Mouse (Mus musculus): ENCODE results near the gene Atp6v1g2. TPM values are rescaled to one million over a fixed set of nuclear protein-coding genes. Genes with fewer than 3 reads are reported as not detected.
A peak's percentile ranks its signal among the peaks of the same experiment; 100 is the strongest.

The Atp6v1g2 gene
- total RNA-seq, 2 experiments from 2014 or later, result 4.7 to 5.3 TPM

GRCm38 (mm10) chr17:35252619-35253292, 19.3 kb downstream of the Atp6v1g2 start:
- no peak for DNase-seq (ENCODE audit: low spot score in 2 of 2)

GRCm38 (mm10) chr17:35253293-35254093, 20.0 kb downstream of the Atp6v1g2 start:
- no peak for DNase-seq (ENCODE audit: low spot score in 2 of 2)

- DNase-seq (ENCODE audit: low spot score in 2 of 2), result peak in 1 of 2 experiments; percentile 71
These were observed 21.0 kb downstream of the Atp6v1g2 start for GRCm38 (mm10) chr17:35254241-35255098.

GRCm38 (mm10) chr17:35255301-35255700, 21.8 kb downstream of the Atp6v1g2 start:
- no peak for DNase-seq (ENCODE audit: low spot score in 2 of 2)

GRCm38 (mm10) chr17:35255704-35256103, 22.2 kb downstream of the Atp6v1g2 start:
- DNase-seq (ENCODE audit: low spot score in 2 of 2), result no peak

GRCm38 (mm10) chr17:35257378-35257777, 23.9 kb downstream of the Atp6v1g2 start:
- DNase-seq (ENCODE audit: low spot score in 2 of 2), result no peak

- peak; percentile 96 to 98 for DNase-seq (ENCODE audit: low spot score in 2 of 2)
These were observed 24.5 kb downstream of the Atp6v1g2 start for GRCm38 (mm10) chr17:35257824-35258491.

GRCm38 (mm10) chr17:35258492-35259478, 25.3 kb downstream of the Atp6v1g2 start:
- DNase-seq (ENCODE audit: low spot score in 2 of 2), result peak in 1 of 2 experiments; percentile 49

- DNase-seq (ENCODE audit: low spot score in 2 of 2), result no peak
These were observed 26.2 kb downstream of the Atp6v1g2 start for GRCm38 (mm10) chr17:35259621-35260020.

GRCm38 (mm10) chr17:35261651-35262050, 28.2 kb downstream of the Atp6v1g2 start:
- no peak for DNase-seq (ENCODE audit: low spot score in 2 of 2)

- DNase-seq (ENCODE audit: low spot score in 2 of 2), result peak; percentile 100
These were observed 29.4 kb downstream of the Atp6v1g2 start, which contains the start of gene H2-D1 for GRCm38 (mm10) chr17:35262664-35263522. TSS of gene H2-D1 (plus strand) at chr17:35262730.

- DNase-seq (ENCODE audit: low spot score in 2 of 2), result no peak
These were observed 30.0 kb downstream of the Atp6v1g2 start for GRCm38 (mm10) chr17:35263523-35263883.

GRCm38 (mm10) chr17:35267399-35268086, 34.1 kb downstream of the Atp6v1g2 start:
- no peak for DNase-seq (ENCODE audit: low spot score in 2 of 2)

- DNase-seq (ENCODE audit: low spot score in 2 of 2), result no peak
These were observed 36.3 kb downstream of the Atp6v1g2 start for GRCm38 (mm10) chr17:35269653-35270347.

- no peak for DNase-seq (ENCODE audit: low spot score in 2 of 2)
These were observed 38.8 kb downstream of the Atp6v1g2 start for GRCm38 (mm10) chr17:35272249-35272648.

- DNase-seq (ENCODE audit: low spot score in 2 of 2), result peak; percentile 93 to 98
These were observed 41.3 kb downstream of the Atp6v1g2 start for GRCm38 (mm10) chr17:35274770-35275169.

- no peak for DNase-seq (ENCODE audit: low spot score in 2 of 2)
These were observed 42.9 kb downstream of the Atp6v1g2 start for GRCm38 (mm10) chr17:35276304-35276864.
